Mouse (Mus musculus): ENCODE results near the gene Rtn4r. TPM values are rescaled to one million over a fixed set of nuclear protein-coding genes. Genes with fewer than 3 reads are reported as not detected.
A peak's percentile ranks its signal among the peaks of the same experiment; 100 is the strongest.

The Rtn4r gene
- polyA plus RNA-seq, 1 experiment from 2014 or later: 3.0 TPM

DNA sequence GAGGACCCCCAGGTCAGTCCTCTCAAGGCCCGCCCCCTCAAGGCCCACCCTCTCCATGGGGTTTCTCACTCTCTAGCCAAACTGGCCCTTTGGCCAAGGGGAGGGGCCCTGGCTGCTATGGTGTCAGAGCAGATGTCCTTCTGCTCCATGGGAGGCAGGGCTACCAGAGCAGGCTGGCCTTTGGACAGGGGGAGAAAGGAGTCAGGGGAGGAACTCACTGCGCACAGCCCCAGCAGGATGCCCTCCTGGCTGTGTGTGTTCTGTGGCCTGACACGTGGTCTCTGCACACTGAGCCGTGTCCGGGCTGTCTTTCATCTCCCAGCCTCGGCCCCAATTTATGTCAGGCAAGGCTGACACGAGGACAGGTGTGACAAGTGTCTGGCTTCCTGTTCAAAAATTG lies 8.6 kb downstream of the Rtn4r start:
- Histone ChIP-seq H3K9me3 (no peaks in the 10 kb centered on the region), H3K4me3 (replicated peaks) (no peak overlapping the region), H3K9ac (no peak overlapping the region), H3K27ac (no peak overlapping the region), H3K4me1 (no peaks in the 10 kb centered on the region), H3K27me3 (replicated peaks) (no peaks in the 10 kb centered on the region), H3K36me3 (no peaks in the 10 kb centered on the region), H3K4me2 (no peak overlapping the region)
- 58% methylated on average over 7 of the region's 7 CpGs for WGBS
- ATAC-seq (ENCODE audit: insufficient read depth, low FRiP score, low read depth): peak; percentile 36; the same call in 1 of the 2 replicates

DNA sequence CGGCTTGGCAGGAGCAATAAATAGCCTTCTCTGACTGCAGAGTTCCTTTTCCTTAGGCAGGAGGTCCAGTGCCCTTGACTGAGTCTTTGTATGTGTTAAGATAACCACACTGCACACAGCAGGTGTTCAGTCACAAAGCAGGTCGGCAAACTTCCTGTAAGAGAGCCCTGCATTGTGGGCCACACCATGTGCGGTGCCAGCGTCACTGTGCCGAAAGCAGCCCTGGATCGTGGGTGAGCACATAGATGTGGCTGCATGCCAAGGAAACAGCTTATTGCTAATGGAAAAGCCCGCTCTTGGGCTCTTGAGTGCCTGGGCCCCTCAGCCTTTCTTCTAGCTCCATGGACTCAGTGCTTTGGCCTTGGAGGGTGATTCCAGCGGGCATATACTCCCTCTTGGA lies 16.8 kb downstream of the Rtn4r start:
- 66% methylated on average over 8 of the region's 8 CpGs for WGBS
- H3K4me1 ChIP-seq: no peaks in the 10 kb centered on the region
- no peaks in the 10 kb centered on the region for H3K27me3 ChIP-seq (replicated peaks)
- no peak overlapping the region for H3K27ac ChIP-seq
- H3K9me3 ChIP-seq: no peaks in the 10 kb centered on the region
- no peak overlapping the region for H3K9ac ChIP-seq
- no peaks in the 10 kb centered on the region for H3K36me3 ChIP-seq
- no peak overlapping the region for H3K4me2 ChIP-seq
- H3K4me3 ChIP-seq (replicated peaks): no peak overlapping the region
- ATAC-seq (ENCODE audit: insufficient read depth, low FRiP score, low read depth): peak; percentile 68

DNA sequence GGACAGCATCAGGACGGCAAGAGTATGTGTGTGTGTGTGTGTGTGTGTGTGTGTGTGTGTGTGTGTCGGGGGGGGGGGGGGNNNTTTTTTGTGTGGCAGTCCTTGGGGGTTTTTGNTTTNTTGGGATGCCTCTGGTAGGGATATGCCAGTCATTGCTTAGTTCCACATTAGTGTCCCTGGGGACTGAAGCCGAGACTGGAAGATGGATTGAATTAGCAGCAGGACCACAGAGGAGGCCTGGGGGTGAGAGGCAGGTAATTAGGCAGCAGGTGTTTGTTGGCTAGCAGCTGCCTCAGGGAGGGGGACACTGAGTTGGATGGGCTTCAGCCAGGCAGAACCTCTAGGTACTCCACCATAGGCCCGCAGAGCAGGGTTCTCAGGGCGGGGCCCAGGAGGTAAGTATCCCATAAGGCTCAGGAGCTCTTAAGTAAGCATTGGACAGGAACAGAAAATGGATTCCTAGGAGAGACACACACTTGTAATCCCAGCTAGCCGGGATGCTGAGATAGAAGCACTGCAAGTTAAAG lies 18.0 kb downstream of the Rtn4r start:
- H3K9ac ChIP-seq: no peak overlapping the region
- WGBS: 72% methylated on average over 5 of the region's 6 CpGs
- no peak overlapping the region for H3K27ac ChIP-seq

DNA sequence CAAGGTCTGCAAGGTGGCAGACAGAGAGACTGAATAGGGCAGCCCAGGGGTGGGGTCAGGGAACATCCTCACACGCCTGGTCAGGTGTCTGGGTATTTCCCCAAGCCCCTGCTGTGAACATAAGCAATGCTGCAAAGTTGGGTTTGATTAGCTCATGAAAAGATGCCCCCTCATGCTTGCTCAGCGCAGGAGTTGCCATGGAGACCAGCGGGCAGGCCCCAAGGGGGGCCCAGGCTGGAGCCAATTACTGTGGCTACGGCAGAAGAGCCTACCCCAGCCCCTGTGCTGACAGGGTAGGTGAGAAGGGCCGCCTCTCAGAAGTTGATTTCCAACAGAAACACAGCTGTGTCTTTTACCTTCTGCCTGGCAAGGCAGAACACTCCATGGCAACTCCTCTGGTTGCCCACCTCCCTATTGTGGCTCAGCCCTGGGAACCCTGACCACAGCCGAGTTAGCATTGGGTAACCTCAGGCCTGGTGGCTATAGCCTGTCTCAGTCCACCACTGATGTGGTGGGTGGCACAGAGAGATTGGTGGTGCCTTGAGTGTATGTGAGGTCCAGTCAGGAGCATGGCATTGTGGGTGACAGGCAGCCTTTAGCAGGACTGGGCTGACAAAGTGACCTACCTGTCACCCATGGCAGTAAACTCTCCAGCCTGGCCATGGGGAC lies 20.9 kb downstream of the Rtn4r start:
- ATAC-seq (ENCODE audit: insufficient read depth, low FRiP score, low read depth): no peak
- Histone ChIP-seq H3K9me3 (no peaks in the 10 kb centered on the region), H3K27me3 (replicated peaks) (no peaks in the 10 kb centered on the region), H3K27ac (no peak overlapping the region), H3K4me1 (peaks cover 5% of the 10 kb centered on the region; the same call in 1 of the 2 replicates), H3K36me3 (no peaks in the 10 kb centered on the region), H3K4me2 (no peak overlapping the region), H3K4me3 (replicated peaks) (no peak overlapping the region), H3K9ac (no peak overlapping the region)
- 28% methylated on average over 6 of the region's 6 CpGs for whole genome bisulfite sequencing

More for the DNA sequence above, 18.0 kb downstream of the Rtn4r start:
- H3K27me3 ChIP-seq (replicated peaks): no peaks in the 10 kb centered on the region
- H3K4me3 ChIP-seq (replicated peaks): no peak overlapping the region
- no peaks in the 10 kb centered on the region for H3K9me3 ChIP-seq
- H3K36me3 ChIP-seq: no peaks in the 10 kb centered on the region
- peaks cover 5% of the 10 kb centered on the region; the same call in 1 of the 2 replicates for H3K4me1 ChIP-seq
- ATAC-seq (ENCODE audit: insufficient read depth, low FRiP score, low read depth): no peak
- H3K4me2 ChIP-seq: no peak overlapping the region

DNA sequence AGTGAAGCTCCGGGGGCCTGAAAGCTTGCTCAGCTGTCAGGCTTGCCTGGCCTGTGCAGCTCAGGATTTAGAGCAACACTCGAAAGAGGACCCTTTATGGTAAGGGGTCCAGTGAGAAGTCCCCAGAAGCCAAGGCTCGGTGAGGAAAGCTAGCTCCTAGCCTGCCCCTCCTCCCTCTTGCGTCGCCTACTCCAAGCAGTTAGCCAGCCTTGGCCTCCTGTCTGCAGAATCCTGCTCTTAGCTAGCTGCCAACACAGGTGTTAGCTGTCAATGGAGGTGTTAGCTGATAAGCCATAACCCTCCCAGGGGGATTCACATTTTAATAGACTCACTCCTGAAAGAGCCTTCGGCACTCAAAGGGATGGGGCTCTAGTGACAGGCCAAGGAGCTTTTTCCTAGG lies 21.8 kb downstream of the Rtn4r start:
- H3K9ac ChIP-seq: no peak overlapping the region
- ATAC-seq (ENCODE audit: insufficient read depth, low FRiP score, low read depth): no peak
- no peak overlapping the region for H3K27ac ChIP-seq
- H3K36me3 ChIP-seq: no peaks in the 10 kb centered on the region
- H3K4me1 ChIP-seq: peaks cover 8% of the 10 kb centered on the region
- H3K27me3 ChIP-seq (replicated peaks): no peaks in the 10 kb centered on the region
- no peaks in the 10 kb centered on the region for H3K9me3 ChIP-seq
- no peak overlapping the region for H3K4me2 ChIP-seq
- H3K4me3 ChIP-seq (replicated peaks): no peak overlapping the region
- WGBS: 50% methylated on average over 6 of the region's 6 CpGs

DNA sequence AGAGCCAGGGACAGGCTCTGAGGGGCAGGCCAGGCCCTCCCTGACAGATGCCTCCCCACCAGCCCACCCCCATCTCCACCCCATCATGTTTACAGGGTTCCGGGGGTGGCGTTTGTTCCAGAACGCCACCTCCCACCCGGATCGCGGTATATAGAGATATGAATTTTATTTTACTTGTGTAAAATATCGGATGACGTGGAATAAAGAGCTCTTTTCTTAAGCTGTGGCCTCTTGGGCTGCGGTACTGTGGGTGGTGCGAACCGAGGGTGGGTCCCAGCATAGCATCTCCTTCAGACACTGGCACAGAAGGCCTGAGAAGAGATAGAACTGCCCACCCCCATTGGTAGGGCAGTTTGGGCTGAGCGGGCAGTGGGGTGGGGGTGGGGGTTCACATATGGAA lies 24.7 kb downstream of the Rtn4r start:
- no peaks in the 10 kb centered on the region for H3K9me3 ChIP-seq
- H3K4me1 ChIP-seq: peaks cover 26% of the 10 kb centered on the region
- no peaks in the 10 kb centered on the region for H3K36me3 ChIP-seq
- H3K27ac ChIP-seq: no peak overlapping the region
- H3K4me3 ChIP-seq (replicated peaks): no peak overlapping the region
- H3K4me2 ChIP-seq: no peak overlapping the region
- ATAC-seq (ENCODE audit: insufficient read depth, low FRiP score, low read depth): no peak
- no peaks in the 10 kb centered on the region for H3K27me3 ChIP-seq (replicated peaks)
- no peak overlapping the region for H3K9ac ChIP-seq
- WGBS: 90% methylated on average over 12 of the region's 12 CpGs

DNA sequence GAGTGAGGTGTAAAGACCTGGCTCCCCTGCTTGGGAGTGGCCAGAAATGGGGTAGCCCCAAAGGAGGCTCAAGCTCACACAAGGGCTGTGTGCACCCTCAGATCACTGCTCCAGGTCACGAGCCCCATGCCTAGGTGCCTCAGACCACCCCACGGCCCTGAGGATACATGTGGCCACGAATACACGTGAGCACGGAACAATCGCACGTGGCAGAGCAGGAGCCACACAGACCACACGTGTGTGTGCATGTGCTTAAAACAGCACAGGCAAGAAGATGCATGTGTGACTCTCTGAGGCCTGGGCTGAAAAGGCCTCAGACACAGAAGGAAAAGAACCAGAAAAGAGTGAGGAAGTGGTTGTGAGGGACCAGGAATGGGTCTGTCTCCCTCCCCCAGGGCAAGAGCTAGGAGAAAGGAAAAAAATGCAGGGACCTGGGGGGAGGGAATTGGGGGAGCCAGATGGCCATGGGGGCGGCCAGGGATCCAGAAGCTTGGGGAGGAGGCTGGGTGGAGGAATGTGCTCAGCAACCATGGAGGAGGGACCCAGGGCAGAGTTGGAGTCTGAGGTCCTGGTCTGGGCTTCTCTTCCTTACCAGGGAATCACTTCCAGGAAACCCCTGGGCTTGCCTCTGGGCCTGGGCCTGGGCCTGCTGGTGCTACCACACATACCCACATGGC lies 25.5 kb downstream of the Rtn4r start:
- H3K9ac ChIP-seq: no peak overlapping the region
- H3K36me3 ChIP-seq: no peaks in the 10 kb centered on the region
- H3K4me3 ChIP-seq (replicated peaks): no peak overlapping the region
- WGBS: 91% methylated on average over 9 of the region's 9 CpGs
- no peaks in the 10 kb centered on the region for H3K9me3 ChIP-seq
- no peaks in the 10 kb centered on the region for H3K27me3 ChIP-seq (replicated peaks)
- no peak for ATAC-seq (ENCODE audit: insufficient read depth, low FRiP score, low read depth)
- H3K4me1 ChIP-seq: peaks cover 26% of the 10 kb centered on the region
- H3K27ac ChIP-seq: no peak overlapping the region
- no peak overlapping the region for H3K4me2 ChIP-seq

DNA sequence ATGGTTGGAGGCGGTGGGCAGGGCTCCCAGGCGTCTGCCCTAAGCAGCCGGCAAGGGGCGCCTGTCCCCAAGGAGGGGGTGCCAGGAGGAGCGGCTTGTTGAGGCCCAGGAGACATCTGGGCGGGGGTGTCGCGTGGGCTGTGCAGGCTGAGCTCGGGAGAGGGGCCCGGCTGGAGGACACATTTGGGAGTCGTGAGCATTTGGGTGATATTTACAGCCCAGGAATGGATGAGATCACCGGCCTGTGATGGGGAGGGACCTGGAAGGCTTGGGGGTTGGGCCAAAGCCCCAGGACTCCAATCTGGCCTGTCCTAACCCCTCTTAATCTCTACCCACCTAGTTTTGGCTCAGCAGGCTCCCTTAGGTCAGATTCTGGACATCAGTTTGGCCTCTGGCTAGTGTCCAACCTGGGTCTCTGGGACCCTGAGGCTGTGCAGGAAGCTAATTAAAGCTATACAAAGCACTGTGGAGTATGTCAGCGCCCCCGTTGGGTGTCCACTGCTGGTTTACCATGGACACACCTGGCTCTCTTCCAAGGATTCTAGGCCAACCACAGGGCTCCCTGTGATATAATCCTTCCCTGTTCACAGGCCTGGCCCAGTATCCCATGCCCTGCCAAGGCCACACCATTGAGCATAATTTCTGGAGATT lies 27.2 kb downstream of the Rtn4r start:
- no peak overlapping the region for H3K4me3 ChIP-seq (replicated peaks)
- no peak overlapping the region for H3K9ac ChIP-seq
- no peak overlapping the region for H3K27ac ChIP-seq
- H3K36me3 ChIP-seq: no peaks in the 10 kb centered on the region
- no peak overlapping the region for H3K4me2 ChIP-seq
- no peaks in the 10 kb centered on the region for H3K9me3 ChIP-seq
- peak; percentile 45; the same call in 1 of the 2 replicates for ATAC-seq (ENCODE audit: insufficient read depth, low FRiP score, low read depth)
- H3K4me1 ChIP-seq: peaks cover 24% of the 10 kb centered on the region
- WGBS: 25% methylated on average over 14 of the region's 14 CpGs
- no peaks in the 10 kb centered on the region for H3K27me3 ChIP-seq (replicated peaks)

DNA sequence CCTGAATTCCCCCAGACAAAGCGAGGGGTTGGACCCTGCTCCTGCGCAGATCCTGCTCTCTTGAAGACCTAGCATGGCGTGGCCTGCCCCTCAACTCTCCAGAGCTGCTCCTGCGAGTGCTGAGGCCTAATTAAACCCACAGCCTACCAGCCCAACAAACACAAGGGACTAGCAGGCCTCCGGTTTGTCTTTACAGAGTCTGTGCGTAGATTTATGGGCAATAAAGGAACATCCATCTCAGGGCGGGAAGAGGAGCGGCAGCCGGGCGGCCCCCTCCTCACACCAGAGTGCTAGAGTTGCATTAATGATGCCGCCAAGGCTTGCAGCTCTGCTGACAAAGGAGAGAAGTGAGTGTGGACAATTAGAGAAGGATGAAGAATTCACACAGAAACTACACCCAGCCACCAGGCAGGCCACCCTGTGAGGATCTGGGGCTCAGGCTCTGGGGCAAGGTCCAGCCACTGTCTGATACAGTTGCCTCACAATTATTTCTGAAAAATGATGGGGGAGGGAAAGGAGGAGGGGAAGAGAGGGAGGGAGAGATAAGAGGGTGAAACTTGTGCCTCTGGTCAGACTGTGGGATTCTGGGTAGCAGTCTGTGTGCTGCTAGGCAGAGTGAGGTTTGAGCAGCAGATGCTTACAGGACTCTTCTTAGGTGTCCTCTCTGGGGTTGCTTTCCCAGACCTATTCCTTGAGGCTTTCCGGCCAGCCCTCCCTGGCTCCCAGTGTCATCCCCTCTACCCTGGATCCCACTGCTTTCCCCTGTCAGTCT lies 29.3 kb downstream of the Rtn4r start:
- Histone ChIP-seq H3K4me1 (peaks cover 37% of the 10 kb centered on the region), H3K27ac (no peak overlapping the region), H3K4me3 (replicated peaks) (no peak overlapping the region), H3K4me2 (no peak overlapping the region), H3K9ac (no peak overlapping the region), H3K27me3 (replicated peaks) (no peaks in the 10 kb centered on the region), H3K36me3 (no peaks in the 10 kb centered on the region), H3K9me3 (no peaks in the 10 kb centered on the region)
- no peak for ATAC-seq (ENCODE audit: insufficient read depth, low FRiP score, low read depth)
- WGBS: 52% methylated on average over 12 of the region's 12 CpGs

DNA sequence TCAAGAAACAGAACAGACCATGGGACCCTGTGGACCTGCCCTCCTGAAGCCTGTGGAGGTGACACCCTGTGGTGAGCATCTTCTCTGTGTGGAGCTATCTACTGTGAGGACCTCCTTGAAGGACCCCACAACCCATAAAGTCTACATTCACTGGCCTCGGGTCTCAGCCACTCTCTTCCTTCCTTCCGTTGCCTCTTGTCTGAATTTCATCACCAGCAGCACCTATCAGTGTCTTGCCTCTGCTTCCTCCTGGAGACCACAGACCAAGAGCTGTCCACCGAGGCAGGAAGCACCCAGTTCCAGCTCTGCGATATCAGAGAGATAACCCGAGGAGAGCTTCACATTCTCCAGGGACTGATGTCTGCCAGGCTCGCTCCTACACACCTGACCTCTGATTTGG lies 31.8 kb downstream of the Rtn4r start:
- WGBS: 80% methylated on average over 6 of the region's 6 CpGs

DNA sequence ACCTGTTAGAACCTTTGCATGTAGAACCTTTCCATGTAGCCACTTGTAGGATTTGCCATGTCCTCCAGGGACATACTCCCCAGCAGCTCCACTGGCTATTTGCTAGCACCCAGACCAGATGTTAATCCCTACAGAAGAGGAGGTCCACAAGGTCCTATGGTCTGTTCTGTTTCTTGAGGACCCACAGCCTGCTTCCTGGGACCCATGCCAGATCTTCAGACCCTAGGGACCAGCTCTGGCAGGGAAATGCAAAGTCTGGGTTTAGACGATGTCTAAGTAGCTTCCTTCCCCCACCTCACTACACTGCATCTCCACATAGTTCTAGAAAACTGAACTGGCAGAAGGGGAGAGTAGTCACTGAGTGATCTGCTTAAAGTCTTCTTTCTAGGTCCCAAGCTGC lies 32.3 kb downstream of the Rtn4r start:
- Histone ChIP-seq H3K4me1 (peaks cover 29% of the 10 kb centered on the region), H3K4me2 (no peak overlapping the region), H3K4me3 (replicated peaks) (no peak overlapping the region), H3K9me3 (no peaks in the 10 kb centered on the region), H3K9ac (no peak overlapping the region), H3K27me3 (replicated peaks) (no peaks in the 10 kb centered on the region), H3K36me3 (no peaks in the 10 kb centered on the region), H3K27ac (no peak overlapping the region)
- ATAC-seq (ENCODE audit: insufficient read depth, low FRiP score, low read depth): no peak
- 34% methylated on average over 1 of the region's 1 CpGs for WGBS

More for the DNA sequence above, 31.8 kb downstream of the Rtn4r start:
- ATAC-seq (ENCODE audit: insufficient read depth, low FRiP score, low read depth): no peak
- no peaks in the 10 kb centered on the region for H3K9me3 ChIP-seq
- no peaks in the 10 kb centered on the region for H3K27me3 ChIP-seq (replicated peaks)
- peaks cover 34% of the 10 kb centered on the region for H3K4me1 ChIP-seq
- no peak overlapping the region for H3K4me3 ChIP-seq (replicated peaks)
- no peak overlapping the region for H3K27ac ChIP-seq
- H3K4me2 ChIP-seq: no peak overlapping the region
- no peak overlapping the region for H3K9ac ChIP-seq
- no peaks in the 10 kb centered on the region for H3K36me3 ChIP-seq

All from stomach, embryonic 15.5 days (tissue).